Mouse (Mus musculus) layer of hippocampus, postnatal 25 days (tissue): ENCODE results near the gene Atf1. TPM values are rescaled to one million over a fixed set of nuclear protein-coding genes. Genes with fewer than 3 reads are reported as not detected.
"Not testable (repeated sequence)": the region's sequence is repeated elsewhere in the genome, so short reads cannot be mapped to it uniquely, and the experiment has no call there.

Experiments
- DNase-seq, 2 experiments: peaks; one replicate each; pipeline ENCODE4 v3.0.0; 2022; ENCODE audit warnings: mixed read lengths in 2 of 2, low spot score in 1 of 2; ENCODE audit errors: extremely low spot score in 1 of 2
- total RNA-seq, 2 experiments: library from RNA; stranded (reverse); gene quantifications; 2 replicates each; pipeline ENCODE4 v1.2.3; 2021

Atf1 gene
- total RNA-seq, 2 experiments from 2014 or later, result 19.3 to 24.3 TPM

DNA sequence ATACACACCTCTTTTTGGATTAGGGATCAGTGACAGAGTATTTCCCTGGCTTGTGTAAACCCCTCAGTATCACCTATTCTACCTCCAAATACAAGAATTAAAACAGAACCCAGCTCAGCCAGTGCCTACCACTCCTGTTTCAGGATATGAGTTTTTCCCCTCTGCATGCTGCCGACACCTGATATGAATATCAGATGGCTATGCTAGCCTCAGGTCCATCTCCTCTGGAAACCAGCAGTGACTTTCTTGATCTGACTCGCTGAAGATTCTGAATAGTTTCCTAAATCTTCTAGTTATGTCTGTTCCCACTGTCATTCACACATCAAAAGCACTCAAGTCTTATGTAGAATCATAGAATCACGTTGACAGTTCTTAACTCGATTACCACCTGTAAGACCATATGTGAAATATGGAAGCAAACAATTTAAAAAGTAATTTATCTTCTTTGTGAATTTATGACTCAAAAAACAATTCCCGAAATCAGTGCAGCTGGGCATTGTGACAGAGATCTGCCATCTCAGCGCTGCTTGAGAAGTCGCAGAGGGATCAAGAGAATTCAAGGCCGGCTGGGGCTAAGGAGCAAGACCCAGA is 75.9 kb downstream of the Atf1 start:
- DNase-seq, result no peak

DNA sequence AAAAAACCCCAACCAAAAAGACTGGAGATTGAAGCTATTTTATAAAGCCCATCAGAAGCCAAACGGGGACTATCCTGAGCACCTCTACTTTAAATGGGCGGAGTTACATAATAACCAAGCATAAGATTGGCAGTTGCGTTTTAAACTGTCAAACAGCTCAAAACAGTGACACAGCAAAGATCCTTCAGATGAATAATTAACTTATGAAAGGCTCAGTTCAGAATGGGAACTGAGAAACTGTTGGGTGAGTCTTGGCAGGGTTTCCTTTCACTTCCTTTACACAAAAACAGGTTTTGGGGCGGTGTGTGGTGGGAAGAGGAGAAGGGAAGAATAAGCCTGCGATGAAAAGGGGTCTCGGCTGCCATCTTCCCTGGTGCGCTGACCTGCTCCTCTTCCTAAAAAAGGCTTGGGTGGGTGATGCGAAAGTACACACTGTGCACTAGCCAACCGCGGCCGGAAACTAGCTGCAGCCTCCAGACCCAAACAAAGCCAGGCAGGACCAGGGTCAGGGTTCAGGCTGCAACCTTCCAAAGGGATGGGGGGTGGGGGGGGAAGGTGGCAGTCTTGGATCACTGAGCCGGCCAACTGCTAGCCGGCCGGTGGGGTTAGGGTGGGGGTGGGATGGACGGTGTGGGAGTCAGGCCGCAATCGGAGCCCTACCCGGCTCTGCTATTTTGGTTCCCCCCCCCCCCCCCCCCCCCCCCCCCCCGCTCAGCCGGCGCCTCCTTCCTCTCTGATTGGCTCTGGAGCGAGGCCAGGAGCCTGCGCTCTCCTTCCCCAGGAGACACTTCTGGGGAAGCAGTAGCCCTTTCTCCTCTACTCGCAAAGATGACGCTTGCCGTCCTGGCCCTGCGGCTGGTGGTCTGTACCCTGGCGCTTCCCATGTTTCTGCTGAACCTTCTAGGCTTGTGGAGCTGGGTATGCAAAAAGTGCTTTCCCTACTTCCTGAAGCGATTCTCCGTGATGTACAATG is 76.7 kb downstream of the Atf1 start, which contains the start of gene Mettl7a1:
Gene Mettl7a1, plus strand, starts transcription at position 122 of the 973 bp plus-strand sequence.
- peak; percentile 76 to 80 for DNase-seq

DNA sequence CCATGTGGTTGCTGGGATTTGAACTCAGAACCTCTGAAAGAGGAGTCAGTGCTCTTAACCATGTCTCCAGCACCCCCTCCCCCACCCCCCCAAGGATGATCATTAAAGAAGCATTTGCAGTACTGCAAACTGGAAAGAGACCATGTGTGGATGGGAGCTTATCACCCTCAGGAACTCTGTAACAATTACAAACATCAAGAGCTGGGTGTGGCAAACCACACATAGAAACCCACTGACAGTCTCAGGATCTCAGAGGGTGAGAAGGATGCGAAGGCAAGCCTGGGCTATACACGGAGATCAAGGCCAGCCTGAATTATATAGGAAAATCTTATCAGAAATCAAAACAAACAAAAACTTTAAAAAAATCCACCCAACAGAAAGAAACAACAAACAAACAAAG is 78.6 kb downstream of the Atf1 start:
- no peak for DNase-seq

DNA sequence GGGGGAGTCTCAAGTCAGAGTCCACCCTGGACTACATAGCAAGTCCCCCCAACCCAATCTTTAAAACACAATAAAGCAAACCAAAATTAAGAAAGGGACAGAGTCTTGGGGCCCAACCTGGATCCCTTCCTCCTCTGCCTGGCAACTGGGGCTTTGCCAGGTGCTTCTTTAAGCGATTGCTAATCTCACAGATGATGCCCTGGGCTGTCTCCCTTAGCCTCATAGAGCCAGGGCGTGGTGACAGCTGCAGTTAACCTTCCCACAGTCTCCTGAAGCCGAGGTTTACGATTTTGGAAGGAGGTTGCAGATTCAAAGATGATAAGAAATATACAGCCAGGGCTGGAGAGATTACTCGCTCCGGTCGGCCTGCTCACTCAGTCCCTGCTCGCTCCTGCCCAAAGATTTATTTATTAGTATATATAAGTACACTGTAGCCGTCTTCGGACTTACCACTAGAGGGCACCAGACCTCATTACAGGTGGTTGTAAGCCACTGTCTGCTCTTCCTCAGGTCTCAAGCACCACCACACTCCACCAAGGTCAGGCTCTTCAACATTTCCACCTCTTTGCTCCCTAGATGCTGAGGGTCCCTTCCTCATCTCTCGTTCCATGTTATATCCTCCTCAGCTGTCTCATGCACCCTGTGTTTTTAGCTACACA is 79.9 kb downstream of the Atf1 start:
- not testable (repeated sequence) for DNase-seq

Other genes starting within 250 kb of the Atf1 start
- gene Dip2b, start 189.2 kb upstream of the Atf1 start, total RNA-seq, result 10 to 100 TPM; 52.5 to 54.3 TPM
- not detected for gene Tmprss12, start 53.0 kb downstream of the Atf1 start, total RNA-seq
- gene Mettl7a1, start 76.3 kb downstream of the Atf1 start, total RNA-seq, result 10 to 100 TPM; 31.0 to 35.0 TPM
- under 1 TPM; 0.23 to 0.32 TPM for gene Mettl7a3, start 107.1 kb downstream of the Atf1 start, total RNA-seq
- gene Methig1, start 125.3 kb downstream of the Atf1 start, total RNA-seq, result not detected
- gene Mettl7a2, start 125.4 kb downstream of the Atf1 start, total RNA-seq, result under 1 TPM; 0.31 to 0.79 TPM
- gene Higd1c, start 136.7 kb downstream of the Atf1 start, total RNA-seq, result not detected
- gene Gm5475, start 194.3 kb downstream of the Atf1 start, total RNA-seq, result not detected
- 10 to 100 TPM; 49.3 to 66.3 TPM for gene Slc11a2, start 197.3 kb downstream of the Atf1 start, total RNA-seq
- gene Letmd1, start 241.2 kb downstream of the Atf1 start, total RNA-seq, result 10 to 100 TPM; 56.9 to 58.5 TPM